Mouse (Mus musculus) erythroblast, embryonic 14.5 days (primary cell): ENCODE results near the gene Gm5678. TPM values are rescaled to one million over a fixed set of nuclear protein-coding genes. Genes with fewer than 3 reads are reported as not detected.

Source experiments
- H3K27me3 ChIP-seq: 2 replicates; pipeline ENCODE4 v1.6.1; 2012; ENCODE audit warnings: inconsistent platforms; ENCODE audit not compliant: control insufficient read depth
- H3K36me3 ChIP-seq: 2 replicates; pipeline ENCODE4 v1.6.1; 2012; ENCODE audit warnings: mild to moderate bottlenecking, inconsistent platforms; ENCODE audit not compliant: control insufficient read depth
- H3K4me1 ChIP-seq: 2 replicates; pipeline ENCODE4 v1.6.1; 2012; ENCODE audit warnings: inconsistent platforms; ENCODE audit not compliant: control insufficient read depth
- H3K4me3 ChIP-seq: replicated peaks from 2 replicates; pipeline ENCODE3; 2012; ENCODE audit warnings: moderate library complexity, mild to moderate bottlenecking, inconsistent platforms
- H3K9me3 ChIP-seq: 2 replicates; pipeline ENCODE4 v1.6.1; 2012; ENCODE audit warnings: low read length, inconsistent platforms, mixed read lengths; ENCODE audit not compliant: control insufficient read depth
- GATA1 ChIP-seq: IDR thresholded peaks from 2 replicates; pipeline ENCODE4 v1.6.1; 2012; ENCODE audit warnings: low read length, inconsistent platforms, mixed read lengths
- TAL1 ChIP-seq: IDR thresholded peaks from 3 replicates; pipeline ENCODE4 v1.6.1; 2012; ENCODE audit warnings: low read length, inconsistent platforms, mixed read lengths
- polyA plus RNA-seq: library from polyadenylated mRNA; stranded (reverse); fragments of >175 nt; gene quantifications from 2 replicates; pipeline ENCODE4 v1.2.3, GENCODE M21; 2012

Gm5678 gene
- polyA plus RNA-seq, 1 experiment: not detected

DNA sequence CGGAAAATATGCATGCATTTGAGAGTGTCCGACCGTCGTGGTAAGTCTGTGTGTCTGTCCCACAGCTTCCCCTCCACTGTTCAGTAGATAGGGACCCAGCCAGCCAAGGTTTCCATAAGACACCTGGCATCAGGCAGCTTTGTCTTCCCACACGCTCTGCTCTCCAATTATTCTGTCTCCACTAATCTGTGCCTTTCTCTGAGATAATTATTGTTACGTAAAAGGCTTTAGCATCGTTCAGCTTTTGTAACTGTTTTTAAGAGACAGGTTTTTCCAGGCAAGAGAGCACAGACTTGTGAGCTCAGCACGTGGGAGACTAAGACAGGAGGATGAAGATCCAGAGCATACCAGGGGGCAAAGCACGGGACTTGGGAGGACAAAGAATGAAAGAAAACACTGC is 51.3 kb downstream of the Gm5678 start:
- Histone ChIP-seq H3K4me1 (peaks cover 4% of the 10 kb centered on the region), H3K27me3 (peaks cover 64% of the 10 kb centered on the region), H3K36me3 (no peaks in the 10 kb centered on the region), H3K4me3 (no peak overlapping the region), H3K9me3 (peaks cover 8% of the 10 kb centered on the region)
- TF ChIP-seq GATA1: no peak
- TF ChIP-seq TAL1: no peak

Other genes with a start within 250 kb of the Gm5678 start
- gene Setd4, start 24.0 kb upstream of the Gm5678 start, polyA plus RNA-seq: 0.11 and 0.45 TPM in 2 replicates
- 4.5 and 5.4 TPM in 2 replicates for gene Cbr1, start 22.2 kb upstream of the Gm5678 start, polyA plus RNA-seq
- gene Cbr3, start 55.1 kb downstream of the Gm5678 start, polyA plus RNA-seq: not detected in 2 replicates
- 2.8 and 3.1 TPM in 2 replicates for gene Dop1b, start 83.8 kb downstream of the Gm5678 start, polyA plus RNA-seq
- gene Morc3, start 204.0 kb downstream of the Gm5678 start, polyA plus RNA-seq: 0.24 and 1.2 TPM in 2 replicates